Mouse (Mus musculus): ENCODE measurements around the gene Prrc2c. TPM values are rescaled to one million over a fixed set of nuclear protein-coding genes. Genes with fewer than 3 reads are reported as not detected.
"Not testable (repeated sequence)": the region's sequence is repeated elsewhere in the genome, so short reads cannot be mapped to it uniquely, and the experiment has no call there.

The Prrc2c gene
- 194 and 195 TPM in 2 replicates for polyA plus RNA-seq (2015; fragmentation: Nextera tagmentation; extraction: Ambion mirVana)

DNA sequence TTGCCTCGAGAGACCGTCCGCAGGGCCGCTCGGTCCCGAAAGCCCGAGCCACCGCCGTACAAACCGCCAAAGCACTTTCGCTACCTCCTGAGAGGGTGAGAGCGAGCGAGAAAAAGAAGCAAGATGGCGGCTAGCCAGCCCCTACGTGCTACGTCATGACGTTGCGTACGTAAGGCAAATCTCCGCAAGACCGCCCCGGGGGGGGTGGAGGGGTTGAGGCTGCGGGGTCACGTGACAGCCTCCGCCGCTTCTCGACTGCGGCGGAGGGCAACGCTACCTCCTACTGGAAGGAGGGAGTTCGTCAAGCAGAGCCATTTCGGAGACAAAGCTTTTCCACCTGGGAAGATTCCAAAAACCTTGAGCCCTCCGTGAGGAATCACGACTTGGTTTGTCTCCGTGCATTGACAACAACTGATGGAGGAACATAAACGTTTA, at the start of gene Prrc2c:
TSS of gene Prrc2c (minus strand) at position 156 of the 435 bp plus-strand sequence.
- H3K9me3 ChIP-seq: no peaks in the 10 kb centered on the region
- peak; percentile 97 for ATAC-seq (ENCODE audit: low FRiP score, low read depth)
- H3K36me3 ChIP-seq: no peaks in the 10 kb centered on the region; the same call in 1 of the 2 replicates
- H3K9ac ChIP-seq: peak within 1 kb of the TSS; percentile 99
- H3K4me1 ChIP-seq: peaks cover 16% of the 10 kb centered on the region
- H3K27ac ChIP-seq: peak within 1 kb of the TSS; percentile 100
- WGBS: under 1% methylated on average over 36 of the region's 36 CpGs
- H3K27me3 ChIP-seq: no peaks in the 10 kb centered on the region
- H3K4me2 ChIP-seq (replicated peaks): peak within 1 kb of the TSS; percentile 88
- H3K4me3 ChIP-seq: peak within 1 kb of the TSS; percentile 93

DNA sequence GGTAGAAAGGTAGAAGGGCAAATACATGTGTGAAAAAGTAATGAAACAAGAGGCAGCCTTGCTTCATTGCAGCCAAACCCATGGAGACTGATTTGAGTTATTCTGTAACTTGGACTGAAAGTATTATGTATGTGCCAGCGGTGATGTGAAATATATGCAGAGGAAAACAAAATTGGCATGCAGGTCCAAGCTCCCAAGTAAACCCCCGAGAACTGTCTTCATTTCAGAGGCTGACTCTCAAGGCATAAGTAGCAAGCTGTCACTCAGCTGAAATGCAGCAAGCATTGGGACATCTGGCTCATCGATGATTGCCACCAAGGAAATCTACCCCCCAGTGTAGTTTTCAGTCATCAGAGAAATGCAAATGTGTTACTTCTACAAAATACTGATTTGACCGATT, 44.9 kb upstream of the Prrc2c start:
- no peak for ATAC-seq (ENCODE audit: low FRiP score, low read depth)
- WGBS: 90% methylated on average over 4 of the region's 4 CpGs
- no peaks in the 10 kb centered on the region for H3K4me1 ChIP-seq
- no peak overlapping the region for H3K27ac ChIP-seq
- H3K9me3 ChIP-seq: no peaks in the 10 kb centered on the region
- H3K27me3 ChIP-seq: no peaks in the 10 kb centered on the region
- H3K36me3 ChIP-seq: no peaks in the 10 kb centered on the region
- no peak overlapping the region for H3K9ac ChIP-seq
- H3K4me2 ChIP-seq (replicated peaks): no peak overlapping the region
- no peak overlapping the region for H3K4me3 ChIP-seq

DNA sequence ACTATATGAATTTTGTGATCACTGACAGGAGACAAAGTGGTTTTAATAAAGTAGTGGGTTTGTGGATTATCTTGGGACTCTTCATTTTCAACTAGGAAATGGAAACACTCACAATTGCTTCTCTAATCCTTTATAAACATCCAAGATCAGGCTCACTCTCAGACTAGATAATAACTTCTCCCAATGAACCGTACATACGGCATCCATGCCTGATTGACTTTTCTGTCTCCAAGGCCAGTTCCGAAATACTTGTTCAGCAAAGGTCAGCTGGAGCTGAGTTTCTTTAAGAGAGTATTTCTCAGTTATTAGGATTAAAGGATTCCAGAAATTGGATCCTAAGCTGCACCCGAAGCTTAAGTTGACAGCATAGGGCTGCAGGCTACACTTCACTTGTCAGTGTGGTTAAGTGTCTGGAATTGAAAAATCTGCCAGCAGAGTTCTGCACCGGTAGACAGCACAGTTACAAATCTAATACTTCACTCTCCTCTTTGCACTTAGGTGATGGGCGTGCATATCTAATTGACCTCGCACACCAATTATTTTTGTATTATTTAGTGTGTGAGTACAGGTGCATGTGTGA, 43.4 kb upstream of the Prrc2c start:
- no peak for ATAC-seq (ENCODE audit: low FRiP score, low read depth)
- Histone ChIP-seq H3K27ac (no peak overlapping the region), H3K4me2 (replicated peaks) (no peak overlapping the region), H3K9me3 (no peaks in the 10 kb centered on the region), H3K27me3 (no peaks in the 10 kb centered on the region), H3K36me3 (no peaks in the 10 kb centered on the region), H3K9ac (no peak overlapping the region), H3K4me1 (no peaks in the 10 kb centered on the region), H3K4me3 (no peak overlapping the region)
- WGBS: 88% methylated on average over 7 of the region's 7 CpGs

DNA sequence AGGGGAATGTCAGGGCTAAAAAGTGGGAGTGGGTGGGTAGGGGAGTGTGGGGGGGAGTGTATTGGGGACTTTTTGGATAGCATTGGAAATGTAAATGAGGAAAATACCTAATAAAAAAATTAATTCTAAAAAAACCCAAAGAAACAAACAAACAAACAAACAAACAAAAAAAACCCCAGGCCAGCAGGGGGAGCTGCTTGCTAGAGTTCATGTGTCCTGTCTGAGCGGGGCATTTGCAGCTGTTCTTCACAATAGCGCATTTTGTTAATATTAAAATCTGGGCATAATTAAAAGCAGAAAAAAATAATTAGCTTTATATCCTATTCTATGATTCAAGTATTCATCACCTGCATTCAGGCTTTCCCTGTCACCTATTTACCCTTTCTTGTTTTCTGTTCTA, 40.7 kb upstream of the Prrc2c start:
- not testable (repeated sequence) for ATAC-seq (ENCODE audit: low FRiP score, low read depth); H3K9ac ChIP-seq; H3K4me1 ChIP-seq; H3K36me3 ChIP-seq; H3K9me3 ChIP-seq; H3K4me3 ChIP-seq; H3K27me3 ChIP-seq; H3K27ac ChIP-seq; H3K4me2 ChIP-seq (replicated peaks)
- 87% methylated on average over 2 of the region's 2 CpGs for WGBS

DNA sequence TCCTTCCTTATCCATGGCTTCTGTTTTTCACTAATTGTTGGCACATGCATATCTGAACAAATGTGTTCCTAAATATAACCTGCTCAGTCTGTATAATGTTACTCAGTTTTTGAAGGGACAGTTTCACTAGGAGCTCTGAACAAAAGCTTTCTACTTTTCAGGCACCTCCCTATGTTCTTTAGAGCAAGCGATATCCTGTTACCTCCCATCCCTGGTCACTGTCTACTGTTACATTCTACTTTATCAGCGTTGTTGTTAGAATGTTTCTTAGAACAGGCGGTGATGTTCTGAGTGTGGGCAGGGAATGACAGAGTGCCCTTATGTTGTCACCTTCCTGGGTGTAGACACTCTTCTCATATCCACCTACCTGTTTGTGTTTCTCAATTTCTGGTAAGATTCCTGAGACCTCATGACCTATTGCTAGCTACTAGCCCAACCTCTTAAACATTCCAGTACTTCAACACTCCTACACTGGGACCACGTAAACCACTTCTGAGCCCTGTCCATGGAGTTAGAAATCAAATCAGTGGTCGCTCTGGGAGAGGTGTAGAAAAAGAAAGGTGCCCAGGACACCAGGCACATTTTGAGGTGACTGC, 37.7 kb upstream of the Prrc2c start:
- WGBS: 86% methylated on average over 5 of the region's 5 CpGs
- H3K4me2 ChIP-seq (replicated peaks): no peak overlapping the region

DNA sequence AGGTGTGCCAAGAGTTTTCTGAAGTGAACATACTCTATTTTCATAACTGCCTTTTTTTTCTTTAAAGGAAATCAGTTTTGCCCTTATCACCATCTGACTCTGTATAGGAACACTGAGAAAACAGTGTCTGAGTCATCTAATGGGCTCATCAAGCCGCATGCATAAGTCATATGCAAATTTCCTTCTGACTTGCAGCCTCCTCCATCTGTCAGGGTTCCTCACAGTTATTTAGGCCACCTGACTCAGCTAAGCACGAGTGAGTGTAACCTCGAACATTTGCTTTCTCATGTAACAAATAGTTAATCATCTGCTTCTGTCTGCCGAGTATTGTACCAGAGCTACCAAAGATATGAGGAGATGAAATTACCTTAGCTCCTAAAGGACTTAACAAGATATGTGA, 33.3 kb upstream of the Prrc2c start:
- no peak for ATAC-seq (ENCODE audit: low FRiP score, low read depth)
- H3K4me1 ChIP-seq: no peaks in the 10 kb centered on the region
- no peaks in the 10 kb centered on the region for H3K36me3 ChIP-seq
- 64% methylated on average over 4 of the region's 4 CpGs for WGBS
- H3K27me3 ChIP-seq: no peaks in the 10 kb centered on the region
- no peaks in the 10 kb centered on the region for H3K9me3 ChIP-seq
- H3K4me2 ChIP-seq (replicated peaks): no peak overlapping the region
- no peak overlapping the region for H3K27ac ChIP-seq
- H3K9ac ChIP-seq: no peak overlapping the region
- H3K4me3 ChIP-seq: no peak overlapping the region

More for the DNA sequence above, 37.7 kb upstream of the Prrc2c start:
- Histone ChIP-seq H3K4me3 (no peak overlapping the region), H3K4me1 (no peaks in the 10 kb centered on the region), H3K9ac (no peak overlapping the region), H3K27me3 (no peaks in the 10 kb centered on the region), H3K9me3 (no peaks in the 10 kb centered on the region), H3K27ac (no peak overlapping the region), H3K36me3 (no peaks in the 10 kb centered on the region)
- ATAC-seq (ENCODE audit: low FRiP score, low read depth): no peak

DNA sequence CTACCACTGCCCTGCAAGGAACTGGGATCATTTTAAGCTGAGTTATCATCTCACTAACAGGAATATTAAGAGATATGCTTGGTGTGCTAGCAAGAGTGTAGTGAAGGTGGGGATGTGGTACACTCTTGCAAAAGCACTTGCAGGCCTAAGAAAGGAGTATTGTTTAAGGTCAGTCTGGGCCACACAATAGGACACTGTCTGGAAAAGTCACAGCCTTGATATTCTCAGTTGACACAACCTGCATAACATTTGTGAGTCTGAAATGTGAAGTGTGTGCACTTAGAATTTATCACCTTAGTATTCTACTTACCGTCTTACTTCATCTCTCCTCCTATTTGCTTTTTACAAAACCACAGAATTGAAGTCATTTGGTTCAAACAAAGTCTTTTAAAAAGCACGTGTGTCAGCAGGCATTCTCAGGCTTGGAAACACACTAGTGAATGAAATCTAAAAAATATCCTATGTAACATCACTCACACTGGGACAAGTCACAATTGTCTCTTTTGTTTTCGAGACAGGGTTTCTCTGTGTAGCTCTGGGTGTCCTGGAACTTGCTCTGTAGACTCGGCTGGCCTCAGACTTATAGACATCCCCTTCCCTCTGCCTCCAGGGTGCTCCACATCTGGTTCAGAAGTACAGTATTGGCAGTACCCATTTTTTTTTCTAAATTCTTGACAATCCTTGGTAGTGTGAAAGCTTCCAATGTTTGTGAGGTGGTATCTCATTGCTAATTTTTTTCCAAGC, 31.4 kb upstream of the Prrc2c start:
- Histone ChIP-seq H3K4me3 (no peak overlapping the region), H3K4me1 (no peaks in the 10 kb centered on the region), H3K9ac (no peak overlapping the region), H3K27ac (no peak overlapping the region), H3K36me3 (no peaks in the 10 kb centered on the region), H3K4me2 (replicated peaks) (no peak overlapping the region), H3K27me3 (no peaks in the 10 kb centered on the region), H3K9me3 (no peaks in the 10 kb centered on the region)
- no peak for ATAC-seq (ENCODE audit: low FRiP score, low read depth)
- 66% methylated on average over 4 of the region's 4 CpGs for WGBS

DNA sequence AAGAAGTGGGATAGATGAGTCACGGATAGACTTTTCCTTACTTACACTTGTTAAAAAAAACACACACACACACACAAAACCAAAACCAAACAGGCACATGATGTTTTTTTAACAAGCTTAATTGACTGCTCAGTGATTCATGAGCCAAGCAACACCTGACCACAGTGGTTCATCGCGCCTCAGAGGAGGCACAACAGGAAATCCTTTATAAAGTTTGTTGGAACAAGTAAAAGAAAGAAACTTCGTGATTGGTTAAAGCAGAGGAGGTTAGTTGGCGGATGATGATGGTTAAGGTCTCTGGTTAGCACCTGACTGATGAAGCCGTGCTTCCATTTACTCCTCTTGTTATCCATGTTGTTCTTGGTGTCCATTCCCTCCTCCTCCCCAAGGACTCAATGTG, 11.7 kb upstream of the Prrc2c start:
- ATAC-seq (ENCODE audit: low FRiP score, low read depth): no peak
- Histone ChIP-seq H3K27ac (no peak overlapping the region), H3K27me3 (no peaks in the 10 kb centered on the region), H3K4me2 (replicated peaks) (no peak overlapping the region), H3K9me3 (no peaks in the 10 kb centered on the region), H3K9ac (no peak overlapping the region), H3K4me3 (no peak overlapping the region), H3K36me3 (no peaks in the 10 kb centered on the region), H3K4me1 (no peaks in the 10 kb centered on the region)
- WGBS: 83% methylated on average over 6 of the region's 6 CpGs

DNA sequence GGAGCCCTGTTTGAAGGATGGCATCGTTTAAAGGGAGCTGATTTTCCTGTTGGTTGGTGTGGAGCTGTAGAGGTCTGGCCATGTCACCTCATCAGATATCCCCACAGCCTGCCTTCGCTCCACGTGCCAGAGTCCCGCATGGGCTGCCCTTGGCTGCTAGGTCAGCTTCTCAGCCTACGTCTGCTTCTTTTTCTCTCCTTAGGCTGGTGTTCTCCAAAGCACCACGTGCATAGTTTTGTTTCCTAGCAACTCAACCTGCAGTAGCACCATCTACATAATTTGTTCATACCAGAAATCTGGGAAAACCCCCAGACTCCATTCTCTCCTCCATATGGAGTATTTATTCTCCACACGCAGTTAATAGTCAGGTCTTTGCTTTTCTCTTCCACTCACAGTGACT, 9.3 kb upstream of the Prrc2c start:
- no peak overlapping the region for H3K4me3 ChIP-seq
- H3K4me1 ChIP-seq: no peaks in the 10 kb centered on the region
- ATAC-seq (ENCODE audit: low FRiP score, low read depth): no peak
- H3K9ac ChIP-seq: no peak overlapping the region
- no peaks in the 10 kb centered on the region for H3K27me3 ChIP-seq
- H3K9me3 ChIP-seq: no peaks in the 10 kb centered on the region
- no peak overlapping the region for H3K27ac ChIP-seq
- H3K36me3 ChIP-seq: no peaks in the 10 kb centered on the region
- WGBS: 71% methylated on average over 7 of the region's 7 CpGs
- H3K4me2 ChIP-seq (replicated peaks): no peak overlapping the region

DNA sequence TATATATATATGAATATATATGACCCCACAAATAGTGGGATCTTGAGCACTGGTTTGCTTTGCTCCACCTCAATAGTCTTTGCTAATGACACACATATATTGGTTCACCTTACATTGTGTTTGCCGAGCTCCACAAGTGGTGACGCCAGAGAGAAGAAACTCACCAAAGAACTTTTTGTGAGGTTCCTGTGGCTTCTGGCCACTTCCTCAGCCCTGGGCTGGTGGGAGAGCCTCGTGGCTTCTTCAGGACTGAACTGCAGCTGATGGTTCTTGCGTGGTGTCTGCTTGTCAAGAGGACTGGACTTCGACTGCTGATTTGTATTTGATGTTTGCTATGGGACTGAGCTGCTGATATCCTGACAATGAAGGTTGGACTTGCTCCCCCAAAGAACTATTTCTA, 8.4 kb upstream of the Prrc2c start:
- ATAC-seq (ENCODE audit: low FRiP score, low read depth): no peak
- Histone ChIP-seq H3K9me3 (no peaks in the 10 kb centered on the region), H3K4me3 (no peak overlapping the region), H3K4me1 (no peaks in the 10 kb centered on the region), H3K27ac (no peak overlapping the region), H3K36me3 (no peaks in the 10 kb centered on the region), H3K4me2 (replicated peaks) (no peak overlapping the region), H3K27me3 (no peaks in the 10 kb centered on the region), H3K9ac (no peak overlapping the region)
- WGBS: 80% methylated on average over 5 of the region's 5 CpGs

DNA sequence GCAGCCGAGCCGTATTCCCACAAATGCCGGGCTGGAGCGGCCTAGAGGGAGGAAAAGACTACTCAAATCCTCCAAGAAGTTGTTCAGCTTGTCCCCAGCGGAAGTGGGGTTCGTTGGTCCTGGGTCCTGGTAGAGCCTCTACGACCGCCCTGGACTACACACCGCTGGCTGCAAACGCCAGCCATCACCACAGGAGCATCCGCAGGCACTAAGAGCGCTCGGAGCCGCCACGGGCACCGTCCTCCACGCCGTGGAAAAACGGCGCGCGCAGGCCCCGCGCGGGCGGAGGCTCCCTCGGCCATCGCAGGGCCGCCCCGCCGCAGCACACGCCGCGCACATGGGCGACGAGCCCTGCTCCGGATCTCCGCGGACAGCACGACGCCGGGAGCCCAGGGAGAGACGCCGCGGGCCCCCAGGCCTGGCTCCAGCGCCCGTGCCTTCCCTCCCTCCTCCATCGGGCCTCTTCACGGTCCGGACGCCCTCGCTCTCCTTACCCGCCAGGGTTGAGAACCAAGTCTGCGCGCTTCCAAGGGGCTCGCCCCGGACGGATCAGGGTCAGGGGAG, 443 bp downstream of the Prrc2c start:
- ATAC-seq (ENCODE audit: low FRiP score, low read depth): peak; percentile 79

DNA sequence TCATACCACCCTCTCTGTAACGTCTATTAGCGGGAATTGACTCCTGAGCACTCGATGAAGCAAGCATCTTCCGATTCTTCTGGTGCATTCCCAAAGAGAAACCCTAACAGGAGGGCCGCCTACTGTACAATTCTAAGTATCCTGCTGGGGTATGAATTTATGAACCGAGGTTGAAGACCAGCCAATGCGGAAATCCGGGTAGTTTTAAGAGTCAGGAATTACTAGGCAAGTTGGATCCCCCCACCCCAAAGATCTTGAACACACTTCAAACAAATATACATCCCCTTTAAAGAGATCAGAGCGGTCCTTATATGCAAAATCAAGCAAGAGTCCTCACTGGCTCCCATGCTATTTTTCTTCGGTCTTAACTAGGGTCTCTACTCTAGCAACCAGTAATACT, 950 bp downstream of the Prrc2c start:
- H3K4me3 ChIP-seq: peak overlapping the region; percentile 93
- no peaks in the 10 kb centered on the region; the same call in 1 of the 2 replicates for H3K36me3 ChIP-seq
- peak overlapping the region; percentile 99 for H3K9ac ChIP-seq
- no peaks in the 10 kb centered on the region for H3K27me3 ChIP-seq
- H3K27ac ChIP-seq: peak overlapping the region; percentile 100
- H3K4me1 ChIP-seq: peaks cover 16% of the 10 kb centered on the region
- WGBS: 0% methylated on average over 10 of the region's 10 CpGs
- peak overlapping the region; percentile 88 for H3K4me2 ChIP-seq (replicated peaks)
- ATAC-seq (ENCODE audit: low FRiP score, low read depth): no peak
- no peaks in the 10 kb centered on the region for H3K9me3 ChIP-seq

More for the DNA sequence above, 443 bp downstream of the Prrc2c start:
- Histone ChIP-seq H3K4me1 (peaks cover 16% of the 10 kb centered on the region), H3K4me2 (replicated peaks) (peak overlapping the region; percentile 88), H3K36me3 (no peaks in the 10 kb centered on the region; the same call in 1 of the 2 replicates), H3K9ac (peak overlapping the region; percentile 99), H3K9me3 (no peaks in the 10 kb centered on the region), H3K27me3 (no peaks in the 10 kb centered on the region), H3K4me3 (peak overlapping the region; percentile 93), H3K27ac (peak overlapping the region; percentile 100)
- WGBS: under 1% methylated on average over 57 of the region's 58 CpGs
